Mouse (Mus musculus) cerebellum, adult 11-12 months (tissue): ENCODE results near the gene Tmem184c.

Experiments
- DNase-seq: peaks from one replicate; pipeline ENCODE4 v3.0.0; 2022

Tmem184c gene

DNA sequence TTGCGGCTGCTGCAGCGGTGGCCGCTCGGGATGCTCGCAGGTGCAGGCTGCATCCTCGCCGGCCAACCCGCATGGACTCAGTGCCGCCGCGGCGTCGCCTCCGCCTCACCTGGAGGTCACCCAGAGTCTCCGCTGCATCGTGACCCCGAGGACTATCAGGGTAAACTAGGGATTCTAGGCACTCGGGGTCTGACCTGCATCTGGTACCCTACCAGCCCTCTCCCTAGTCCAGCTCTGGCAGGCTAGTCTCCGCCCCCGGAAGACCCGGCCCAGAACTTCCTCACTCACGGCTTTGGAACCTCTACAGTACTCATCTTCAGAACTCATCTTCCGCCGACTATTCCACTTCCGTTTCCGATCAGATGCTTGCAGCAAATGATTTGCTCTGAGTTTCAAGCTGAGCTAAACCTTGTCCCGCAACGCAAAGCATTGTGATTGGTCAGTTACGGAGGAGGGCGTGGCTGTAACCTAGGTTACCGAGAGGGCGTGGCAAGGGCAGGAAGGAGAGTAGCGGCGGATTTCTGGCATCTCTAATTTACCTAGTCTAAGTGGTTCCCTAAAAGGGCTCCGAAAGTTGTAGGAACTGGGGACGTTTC lies at the start of gene Tmem184c:
Tmem184c (minus strand) TSS at position 325 of the 596 bp plus-strand sequence.
- DNase-seq = peak; percentile 97

DNA sequence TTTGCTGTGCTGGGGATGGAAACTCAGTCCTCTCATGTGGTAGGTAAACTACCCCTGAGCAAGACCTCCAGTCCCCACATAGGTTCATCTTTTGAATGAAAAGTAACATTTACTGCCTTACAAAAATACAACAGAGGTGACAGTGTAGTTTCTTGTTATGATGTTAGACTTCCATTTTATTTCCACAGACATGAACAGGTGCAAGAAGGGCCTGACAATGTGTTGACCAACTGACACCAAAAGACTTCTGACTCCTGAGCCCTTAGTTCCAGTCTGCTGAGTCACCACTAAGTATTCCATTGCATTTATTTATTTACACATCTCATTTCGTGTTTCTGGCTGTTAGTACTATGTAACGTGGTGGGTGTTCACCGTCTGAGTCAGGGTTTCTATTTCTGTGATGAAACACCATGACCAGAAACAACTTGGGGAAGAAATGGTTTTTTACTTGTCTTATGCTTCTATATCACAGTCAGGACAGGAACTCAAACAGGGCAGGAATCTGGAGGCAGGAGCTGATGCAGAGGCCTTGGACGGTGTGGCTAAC lies 49.1 kb upstream of the Tmem184c start:
- no peak for DNase-seq

DNA sequence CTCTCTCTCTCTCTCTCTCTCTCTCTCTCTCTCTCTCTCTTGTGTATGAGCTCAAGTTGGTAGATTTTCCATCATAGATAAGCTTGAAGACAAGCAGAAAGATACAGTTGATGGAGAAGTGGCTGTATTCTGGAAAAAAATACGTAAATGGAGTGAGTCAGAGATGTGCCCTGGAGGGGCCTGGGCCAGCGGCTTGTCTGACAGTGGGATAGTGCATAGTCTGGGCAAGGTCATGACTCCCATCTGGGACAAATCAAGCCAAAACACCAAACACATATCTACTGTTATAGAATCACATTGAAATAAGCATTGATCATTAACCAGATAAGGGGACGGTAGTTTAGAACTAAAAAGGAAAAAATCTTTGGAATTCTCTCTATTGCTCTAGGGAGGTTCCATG lies 47.9 kb upstream of the Tmem184c start:
- DNase-seq = no peak

DNA sequence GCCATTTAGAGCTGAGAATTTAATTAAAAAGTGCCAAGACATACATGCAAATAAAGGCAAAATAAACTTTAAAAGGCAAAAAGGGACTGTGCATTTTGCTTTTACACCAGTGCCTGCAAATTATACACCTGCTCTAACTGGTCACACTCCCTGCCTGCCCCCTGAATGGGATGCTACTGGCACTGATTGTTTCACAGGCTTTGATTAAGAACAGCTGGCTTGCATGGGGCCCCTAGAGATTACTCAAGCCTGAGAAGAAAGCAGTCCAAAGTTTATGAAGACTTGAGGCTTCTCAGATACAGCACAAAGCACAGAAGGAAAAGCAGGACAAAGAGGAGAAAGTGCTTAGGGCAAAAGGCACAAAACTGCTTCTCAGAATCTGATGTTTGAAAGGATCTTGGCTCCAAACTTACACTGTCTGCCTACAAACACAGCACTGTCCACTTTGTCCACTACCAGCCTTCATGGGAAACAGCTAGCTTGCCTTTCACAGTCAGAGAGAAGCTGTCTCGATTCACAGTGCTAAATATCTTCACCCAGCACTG lies 40.2 kb upstream of the Tmem184c start:
- DNase-seq = no peak

GRCm38 (mm10) chr8:77640093-77640839 lies 29.8 kb upstream of the Tmem184c start:
- DNase-seq = no peak

DNA sequence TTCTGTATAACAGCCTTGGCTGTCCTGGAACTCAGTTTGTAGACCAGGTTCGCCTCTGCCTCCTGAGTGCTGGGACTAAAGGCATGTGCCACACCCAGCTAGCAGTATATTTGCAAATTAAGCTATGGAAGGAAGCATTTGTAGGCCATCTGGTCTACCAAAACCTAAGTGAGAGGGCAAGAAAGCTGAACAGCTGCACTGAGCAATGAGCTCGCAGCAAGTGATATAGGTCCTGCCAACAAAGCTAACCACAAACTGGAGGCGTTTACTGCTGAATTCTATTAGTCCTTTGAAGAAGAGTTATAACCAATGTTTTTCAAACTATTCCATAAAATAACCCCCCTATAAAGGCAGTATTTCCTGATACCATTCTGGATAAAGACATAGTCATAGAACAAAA lies 27.1 kb upstream of the Tmem184c start:
- no peak for DNase-seq

DNA sequence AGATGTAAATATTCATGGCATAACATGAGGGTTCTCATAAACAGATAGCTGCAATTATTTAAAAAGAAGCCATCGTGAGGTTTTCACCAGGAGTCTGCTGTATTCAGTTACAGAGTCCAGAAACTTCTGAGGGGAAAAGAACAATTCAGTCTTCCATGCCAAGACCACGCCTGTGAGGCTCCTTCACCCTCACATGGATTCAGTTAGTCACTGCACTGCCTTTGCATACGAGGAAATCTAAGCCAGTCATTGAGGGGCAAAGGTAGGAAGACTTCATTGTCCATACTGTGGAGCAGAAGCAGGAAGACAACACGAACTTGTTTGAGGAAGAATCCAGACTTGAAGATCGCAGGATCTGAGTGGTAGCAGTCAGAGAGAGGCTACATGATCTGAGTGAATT lies 23.5 kb upstream of the Tmem184c start:
- no peak for DNase-seq

- no peak for DNase-seq
Observed at GRCm38 (mm10) chr8:77633211-77633610, 22.7 kb upstream of the Tmem184c start.

- DNase-seq = no peak
Observed at GRCm38 (mm10) chr8:77630691-77631090, 20.2 kb upstream of the Tmem184c start.

DNA sequence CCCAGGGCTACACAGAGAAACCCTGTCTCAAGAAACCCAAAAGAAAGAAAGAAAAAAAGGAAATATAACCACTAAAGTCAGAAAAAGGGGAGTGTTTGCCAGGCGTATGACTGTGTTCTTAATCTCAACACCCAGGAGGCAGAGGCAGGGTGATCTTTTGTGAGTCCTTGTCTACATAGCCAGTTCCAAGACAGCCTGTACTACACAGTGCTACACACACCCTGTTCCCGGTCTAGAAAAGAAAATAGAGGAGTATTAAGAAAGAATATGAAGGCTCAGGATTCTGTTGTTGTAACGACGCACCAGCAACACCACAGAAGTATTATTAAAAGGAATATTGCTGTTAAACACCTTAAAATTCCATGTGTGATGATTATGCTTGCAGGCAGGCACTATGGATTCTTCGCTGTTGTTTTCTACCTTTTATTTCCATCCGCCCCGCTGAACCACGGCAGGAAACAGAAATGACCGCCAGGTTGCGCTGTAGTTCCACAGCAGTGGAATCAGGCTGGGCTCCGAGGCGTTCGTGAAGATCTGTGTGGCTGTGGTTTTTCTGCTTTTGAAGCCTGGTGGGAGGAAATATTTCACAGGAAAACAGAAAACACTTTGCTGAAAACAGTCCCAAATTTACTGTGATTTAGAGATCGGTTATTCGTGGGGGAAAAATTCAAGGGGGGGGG lies 19.5 kb upstream of the Tmem184c start:
- DNase-seq = peak; percentile 16

DNA sequence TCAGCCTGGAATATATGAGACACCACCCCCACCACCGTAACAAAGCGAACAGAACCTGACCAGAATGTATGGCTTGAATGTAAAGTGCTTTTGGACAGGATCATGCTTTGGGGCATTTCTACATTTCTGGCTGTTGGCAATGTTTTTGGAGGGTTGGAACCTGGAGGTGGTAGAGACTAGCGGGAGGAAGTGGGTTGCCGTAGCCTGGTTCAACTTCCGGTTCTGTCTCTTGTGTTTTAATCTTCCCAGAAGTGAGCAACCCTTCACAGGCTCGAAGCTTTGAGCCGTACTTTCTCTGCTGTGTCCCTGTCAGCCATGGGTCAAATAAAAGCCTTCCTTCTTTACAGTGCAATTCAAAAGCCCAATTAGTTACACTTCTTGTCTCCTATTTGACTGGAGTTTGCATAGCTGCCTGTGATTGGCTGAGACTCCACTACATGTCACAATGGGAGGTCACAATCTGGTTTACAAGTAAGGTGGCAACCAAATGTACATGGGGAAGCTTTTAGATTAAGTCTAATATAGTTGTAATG lies 13.2 kb upstream of the Tmem184c start:
- no peak for DNase-seq

DNA sequence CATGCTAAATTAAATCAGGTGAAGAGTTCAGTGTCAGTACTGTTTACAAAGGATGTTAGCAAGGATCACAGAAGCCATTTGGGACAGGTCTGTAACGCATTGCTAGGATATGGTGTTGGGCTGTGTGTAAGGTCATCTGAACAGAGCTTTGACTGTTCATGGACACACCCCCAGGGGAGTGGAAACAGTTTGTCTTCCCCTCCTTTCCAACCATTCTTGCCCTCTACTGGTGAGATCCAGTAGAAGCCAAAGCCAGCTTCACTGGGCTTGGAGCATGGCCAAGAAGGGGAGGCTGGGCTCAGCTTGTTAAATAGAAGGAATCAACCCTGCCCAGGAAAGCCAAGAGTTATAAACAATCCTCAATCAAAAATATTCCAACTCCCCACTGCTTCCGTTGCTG lies 7.4 kb upstream of the Tmem184c start:
- no peak for DNase-seq

GRCm38 (mm10) chr8:77609621-77610020 lies 877 bp downstream of the Tmem184c start:
- no peak for DNase-seq

DNA sequence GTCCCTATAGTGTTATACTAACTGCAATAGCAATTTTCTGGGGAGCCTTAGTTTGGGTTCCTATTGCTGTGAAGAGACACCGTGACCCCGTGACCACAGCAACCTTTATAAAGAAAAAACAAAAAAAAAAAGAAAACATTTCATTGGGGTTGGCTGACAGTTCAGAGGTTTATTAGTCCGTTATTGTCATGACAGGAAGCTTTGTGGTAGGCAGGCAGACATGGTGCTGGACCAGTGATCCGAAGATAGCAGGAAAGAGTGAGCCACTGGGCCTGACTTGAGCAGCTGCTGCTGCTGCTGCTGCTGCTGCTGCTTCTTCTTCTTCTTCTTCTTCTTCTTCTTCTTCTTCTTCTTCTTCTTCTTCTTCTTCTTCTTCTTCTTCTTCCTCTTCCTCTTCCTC lies 26.3 kb downstream of the Tmem184c start:
- DNase-seq = no peak

DNA sequence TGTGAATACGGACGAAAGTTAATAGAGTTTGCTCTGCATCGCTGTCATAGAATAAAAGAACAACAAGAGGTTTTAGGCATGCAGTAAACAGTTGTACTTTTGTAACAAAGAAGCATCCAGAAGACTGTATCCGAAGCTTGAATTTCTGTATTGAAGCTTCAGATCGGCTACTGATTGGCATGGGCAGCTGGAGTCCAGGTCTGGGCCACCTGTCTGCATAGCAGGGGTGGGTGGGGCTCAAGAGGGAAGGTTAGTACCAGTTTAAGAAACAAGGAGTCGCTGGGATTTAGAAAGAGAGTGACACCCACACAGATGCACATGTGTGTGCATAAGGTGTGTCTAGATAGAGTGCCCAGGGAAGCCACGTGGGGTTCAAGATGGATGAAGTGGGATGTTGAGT lies 32.8 kb downstream of the Tmem184c start:
- DNase-seq = no peak

- no peak for DNase-seq
Observed at GRCm38 (mm10) chr8:77574229-77574628, 36.3 kb downstream of the Tmem184c start.

GRCm38 (mm10) chr8:77561441-77561840 lies 49.1 kb downstream of the Tmem184c start:
- no peak for DNase-seq

- DNase-seq = no peak
Observed at GRCm38 (mm10) chr8:77552491-77552890, 58.0 kb downstream of the Tmem184c start.

DNA sequence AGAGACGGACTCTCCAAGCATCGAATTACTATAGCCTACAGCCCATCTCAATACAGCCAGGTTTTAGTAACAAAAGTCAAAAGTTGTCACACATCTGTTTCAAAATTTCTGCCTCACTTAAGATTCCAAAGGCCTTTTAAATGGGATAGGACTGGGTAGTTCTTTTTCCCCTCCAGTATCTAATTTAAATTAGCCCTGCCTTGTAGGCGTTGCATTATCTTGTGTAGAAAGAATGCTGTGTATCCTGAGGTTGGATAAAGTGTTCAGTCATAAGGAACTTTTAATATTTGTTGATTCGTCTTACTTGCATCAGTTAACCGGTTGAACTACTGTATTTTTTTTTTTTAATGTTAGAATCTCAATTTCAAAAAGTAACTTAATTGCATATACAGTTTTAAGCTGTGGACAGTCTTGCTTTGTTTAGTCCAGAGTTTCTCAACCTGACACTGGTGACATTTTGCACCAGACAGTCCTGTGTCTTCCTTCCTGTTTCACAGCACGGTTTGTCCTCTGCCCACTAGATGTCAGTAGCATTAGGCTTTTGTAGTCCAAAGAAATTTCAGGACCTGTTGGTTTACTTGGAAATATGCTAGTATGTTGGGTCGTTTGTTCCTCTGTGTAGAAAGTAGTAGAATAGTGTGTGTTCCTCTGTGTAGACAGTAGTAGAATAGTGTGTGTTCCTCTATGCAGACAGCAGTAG lies 60.5 kb downstream of the Tmem184c start:
- DNase-seq = peak; percentile 19

DNA sequence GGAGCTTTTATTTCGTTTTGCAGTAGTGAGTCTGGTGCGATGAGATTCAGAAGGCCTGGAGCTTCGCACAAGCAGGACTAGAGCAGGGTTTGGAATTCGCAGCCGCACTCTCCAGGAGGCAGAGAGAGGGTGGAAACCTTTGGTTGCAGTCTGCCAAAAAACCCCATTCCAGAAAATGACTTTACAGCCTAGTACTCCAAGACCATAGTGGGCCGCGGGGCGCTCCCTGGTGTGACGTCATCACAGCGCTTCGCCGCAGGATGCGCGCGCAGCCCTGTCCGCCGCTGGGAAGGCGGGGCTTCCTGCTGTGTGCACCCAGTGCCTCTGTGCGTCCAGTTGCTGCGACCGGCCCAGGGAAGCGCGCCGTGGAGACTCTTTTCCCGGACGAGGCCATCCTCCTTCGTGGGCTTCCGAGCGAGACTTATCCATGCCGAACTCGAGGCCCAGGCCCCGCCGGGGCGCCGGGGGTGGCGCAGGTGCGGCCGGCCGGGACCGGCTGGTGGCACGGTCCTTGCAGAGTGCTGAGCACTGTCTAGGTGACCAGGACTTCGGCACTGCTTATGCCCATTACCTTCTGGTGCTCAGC lies 61.3 kb downstream of the Tmem184c start, which contains the start of gene Prmt9:
Prmt9 (plus strand) TSS at position 277 of the 586 bp plus-strand sequence.
- DNase-seq = peak; percentile 87
